Mouse (Mus musculus) embryonic facial prominence, embryonic 13.5 days (tissue): ENCODE measurements at regions not wholly inside any gene's neighbourhood (a gene's known extent, or its start where the extent isn't known, plus 50 kb on each side); places are given as distances from the start of the nearest gene placed in this dataset.
A peak's percentile ranks its signal among the peaks of the same experiment; 100 is the strongest.

Experiments used
- ATAC-seq: fragments of 200-750 bp; cut with Nextera tagmentation; 2 replicates; pipeline ENCODE4 v1.8.0; 2017; ENCODE audit warnings: low read depth; ENCODE audit not compliant: insufficient number of reproducible peaks, insufficient read depth, low FRiP score, low TSS enrichment
- H3K27ac ChIP-seq: fragments of 300-500 bp; sonication (generic); 2 replicates; pipeline ENCODE4 v1.5.1; 2015; ENCODE audit warnings: moderate library complexity, mild to moderate bottlenecking, inconsistent platforms
- H3K27me3 ChIP-seq: fragments of 300-500 bp; sonication (generic); 2 replicates; pipeline ENCODE4 v1.6.1; 2015; ENCODE audit warnings: mild to moderate bottlenecking, inconsistent platforms
- H3K36me3 ChIP-seq: fragments of 300-500 bp; sonication (generic); 2 replicates; pipeline ENCODE4 v1.6.1; 2015; ENCODE audit warnings: mild to moderate bottlenecking, inconsistent platforms
- H3K4me1 ChIP-seq: fragments of 300-500 bp; sonication (generic); 2 replicates; pipeline ENCODE4 v1.6.1; 2015; ENCODE audit warnings: inconsistent platforms
- H3K4me2 ChIP-seq: fragments of 300-500 bp; sonication (generic); 2 replicates; pipeline ENCODE4 v1.6.1; 2015; ENCODE audit warnings: moderate library complexity, mild to moderate bottlenecking, inconsistent platforms
- H3K4me3 ChIP-seq: fragments of 300-500 bp; sonication (generic); 2 replicates; pipeline ENCODE4 v1.5.1; 2015; ENCODE audit warnings: mild to moderate bottlenecking, inconsistent platforms
- H3K9ac ChIP-seq: fragments of 300-500 bp; sonication (generic); 2 replicates; pipeline ENCODE4 v1.6.1; 2015; ENCODE audit warnings: mild to moderate bottlenecking, inconsistent platforms
- H3K9me3 ChIP-seq: fragments of 300-500 bp; sonication (generic); 2 replicates; pipeline ENCODE4 v1.6.1; 2016; ENCODE audit warnings: inconsistent platforms
- WGBS: fragments of 180-500 bp; shearing (Covaris S2); methylation state at CpG from one replicate; pipeline ENCODE4 v1.1.7; 2015; ENCODE audit warnings: mixed read lengths; 5-methylcytosine and 5-hydroxymethylcytosine counted together

DNA sequence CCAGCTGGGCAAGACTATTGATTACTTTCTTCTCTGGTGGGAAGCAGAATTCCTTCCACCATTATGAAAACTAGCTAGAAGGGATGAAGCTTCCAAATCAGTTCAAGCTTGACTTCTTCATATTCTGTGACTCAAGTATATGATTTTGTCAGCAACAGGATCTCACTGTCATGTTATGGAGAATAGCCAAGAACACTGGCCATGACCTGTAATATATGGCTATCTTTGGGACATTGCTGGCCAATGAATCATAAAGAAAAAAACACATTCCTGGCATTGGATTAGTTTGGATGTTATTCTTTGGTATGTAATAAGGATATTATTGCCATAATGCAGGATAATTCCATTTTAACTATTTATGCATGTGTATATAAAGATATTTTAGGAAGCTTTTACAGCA is 351.8 kb upstream of the Pbx1 start:
- Histone ChIP-seq H3K4me2 (no peak overlapping the region), H3K9me3 (no peaks in the 10 kb centered on the region), H3K36me3 (no peaks in the 10 kb centered on the region), H3K27ac (no peak overlapping the region), H3K27me3 (no peaks in the 10 kb centered on the region), H3K9ac (no peak overlapping the region), H3K4me3 (no peak overlapping the region), H3K4me1 (peaks cover 6% of the 10 kb centered on the region)
- no peak for ATAC-seq

DNA sequence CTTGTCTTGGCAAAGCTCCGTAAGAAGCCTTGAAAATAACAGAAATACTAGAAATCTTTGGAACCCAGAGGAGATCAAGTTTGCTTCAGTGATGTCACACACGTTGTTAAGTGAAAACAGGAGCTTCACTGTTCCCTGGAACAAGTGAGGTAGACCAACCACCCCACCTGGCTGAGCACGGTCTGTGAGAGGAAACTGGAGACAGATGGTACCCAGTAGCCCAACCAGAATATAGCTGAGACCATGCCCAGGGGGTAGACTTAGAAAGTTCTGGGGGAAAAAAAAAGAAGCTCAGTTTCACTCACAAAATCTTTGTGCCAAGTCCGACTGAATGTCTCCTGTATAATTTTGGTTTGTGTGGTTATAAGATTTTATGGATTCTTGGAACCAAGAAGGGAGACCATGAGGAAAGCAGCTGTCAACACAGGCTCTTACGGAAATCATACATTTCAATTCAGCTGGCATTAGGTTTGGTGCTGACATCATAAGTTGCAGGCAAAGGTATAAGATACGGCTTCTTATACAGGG is 332.4 kb upstream of the Pbx1 start:
- Histone ChIP-seq H3K9ac (no peak overlapping the region), H3K27ac (no peak overlapping the region), H3K9me3 (no peaks in the 10 kb centered on the region), H3K36me3 (no peaks in the 10 kb centered on the region), H3K27me3 (no peaks in the 10 kb centered on the region), H3K4me2 (no peak overlapping the region), H3K4me3 (no peak overlapping the region), H3K4me1 (peaks cover 4% of the 10 kb centered on the region)
- 31% methylated on average over 6 of the region's 6 CpGs for WGBS
- ATAC-seq = peak; percentile 62; the same call in 1 of the 2 replicates

DNA sequence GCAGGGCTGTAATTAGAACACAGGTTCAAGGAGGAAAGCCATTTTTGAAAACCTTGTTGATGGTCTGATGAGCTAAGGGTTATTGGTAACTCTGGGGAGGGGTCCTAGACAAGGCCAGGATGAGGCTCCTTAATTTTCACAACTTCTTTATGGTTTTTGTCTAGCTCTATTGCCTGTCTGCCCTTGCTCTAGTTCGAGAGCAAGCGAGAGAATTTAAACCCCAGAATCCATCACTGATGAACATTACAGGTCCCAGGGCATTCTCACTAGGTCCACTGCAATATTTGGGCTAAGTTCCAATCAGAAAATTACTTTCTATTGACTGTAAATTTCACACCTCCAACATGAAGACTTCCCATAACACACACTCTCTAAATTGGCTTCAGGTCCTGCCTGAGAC is 329.0 kb upstream of the Pbx1 start:
- H3K4me2 ChIP-seq = no peak overlapping the region
- H3K4me1 ChIP-seq = peaks cover 4% of the 10 kb centered on the region
- no peak overlapping the region for H3K27ac ChIP-seq
- no peak overlapping the region for H3K9ac ChIP-seq
- no peaks in the 10 kb centered on the region for H3K9me3 ChIP-seq
- no peaks in the 10 kb centered on the region for H3K36me3 ChIP-seq
- ATAC-seq = no peak
- no peaks in the 10 kb centered on the region for H3K27me3 ChIP-seq
- WGBS = 95% methylated on average over 2 of the region's 2 CpGs
- H3K4me3 ChIP-seq = no peak overlapping the region

DNA sequence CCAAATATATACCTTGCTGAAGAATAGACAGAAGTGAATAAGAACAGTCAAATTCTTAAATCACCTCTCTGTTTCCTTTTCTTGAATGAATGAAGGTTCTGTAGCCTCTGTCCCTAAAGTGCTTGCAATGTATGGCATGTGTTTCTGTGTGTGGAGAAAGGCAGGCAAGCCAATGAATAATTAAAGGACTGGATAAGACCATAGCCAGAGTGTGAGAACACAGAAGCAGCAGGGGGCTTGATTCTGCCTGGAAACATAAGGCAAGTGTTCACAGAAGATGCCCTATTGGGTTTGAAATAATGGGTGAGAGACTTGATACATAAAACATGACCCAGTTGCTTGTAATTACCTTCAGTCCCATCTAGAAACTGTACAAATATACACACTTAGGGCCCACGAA is 328.2 kb upstream of the Pbx1 start:
- no peak overlapping the region for H3K4me3 ChIP-seq
- no peak overlapping the region for H3K27ac ChIP-seq
- 70% methylated on average over 1 of the region's 1 CpGs for WGBS
- no peak for ATAC-seq
- no peaks in the 10 kb centered on the region for H3K36me3 ChIP-seq
- no peaks in the 10 kb centered on the region for H3K9me3 ChIP-seq
- H3K9ac ChIP-seq = no peak overlapping the region
- no peak overlapping the region for H3K4me2 ChIP-seq
- H3K27me3 ChIP-seq = no peaks in the 10 kb centered on the region
- H3K4me1 ChIP-seq = peaks cover 4% of the 10 kb centered on the region

DNA sequence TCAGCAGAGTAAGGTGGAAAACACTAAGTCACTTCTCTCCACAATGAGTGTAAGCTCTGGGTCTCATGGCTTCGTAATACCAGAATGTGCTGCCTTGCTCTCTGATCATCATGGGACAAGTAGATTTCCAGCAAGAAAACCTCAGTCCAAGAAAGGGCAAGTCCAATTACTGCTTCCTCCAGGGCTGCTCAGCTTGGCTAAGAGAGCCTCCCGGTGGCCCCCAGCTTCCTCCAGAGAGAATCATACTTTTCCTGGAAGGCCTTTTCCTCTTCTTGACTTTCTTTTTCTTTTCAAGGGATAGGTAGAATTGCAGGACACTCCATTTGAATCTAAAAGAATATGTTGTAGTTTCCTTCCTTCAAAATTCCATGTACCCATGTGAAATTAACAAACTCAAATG is 326.8 kb upstream of the Pbx1 start:
- H3K9ac ChIP-seq = no peak overlapping the region
- no peak for ATAC-seq
- peaks cover 6% of the 10 kb centered on the region for H3K4me1 ChIP-seq
- H3K27ac ChIP-seq = no peak overlapping the region
- H3K27me3 ChIP-seq = no peaks in the 10 kb centered on the region
- H3K9me3 ChIP-seq = no peaks in the 10 kb centered on the region
- H3K4me2 ChIP-seq = no peak overlapping the region
- H3K36me3 ChIP-seq = no peaks in the 10 kb centered on the region
- H3K4me3 ChIP-seq = no peak overlapping the region
- 54% methylated on average over 2 of the region's 2 CpGs for WGBS

DNA sequence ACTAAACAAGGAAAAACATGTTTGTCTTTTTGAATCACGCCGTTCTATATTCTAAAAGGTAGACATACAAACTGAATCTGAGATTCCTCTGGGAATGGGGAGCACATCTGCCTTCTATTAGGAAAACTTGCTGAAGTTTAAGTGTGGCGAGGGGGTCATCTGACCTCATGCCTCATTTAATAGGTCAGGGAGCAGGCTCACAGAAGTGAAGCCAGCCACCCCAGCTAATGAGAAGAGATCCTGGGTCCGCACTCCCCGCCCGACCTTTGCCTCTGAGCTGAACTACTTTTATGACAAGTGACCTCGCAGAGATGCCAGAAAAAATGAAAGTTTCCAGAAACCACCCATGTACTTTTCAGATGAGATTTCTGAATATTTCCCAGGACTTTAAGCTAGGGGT is 322.1 kb upstream of the Pbx1 start:
- 0 out of 2 replicates have a peak overlapping the region, but pooled peaks have one; percentile 16 for H3K4me2 ChIP-seq
- WGBS = 26% methylated on average over 7 of the region's 7 CpGs
- no peaks in the 10 kb centered on the region for H3K36me3 ChIP-seq
- H3K9me3 ChIP-seq = no peaks in the 10 kb centered on the region
- H3K4me1 ChIP-seq = peaks cover 6% of the 10 kb centered on the region
- H3K27me3 ChIP-seq = no peaks in the 10 kb centered on the region
- no peak for ATAC-seq
- no peak overlapping the region for H3K27ac ChIP-seq
- H3K9ac ChIP-seq = no peak overlapping the region
- no peak overlapping the region for H3K4me3 ChIP-seq

DNA sequence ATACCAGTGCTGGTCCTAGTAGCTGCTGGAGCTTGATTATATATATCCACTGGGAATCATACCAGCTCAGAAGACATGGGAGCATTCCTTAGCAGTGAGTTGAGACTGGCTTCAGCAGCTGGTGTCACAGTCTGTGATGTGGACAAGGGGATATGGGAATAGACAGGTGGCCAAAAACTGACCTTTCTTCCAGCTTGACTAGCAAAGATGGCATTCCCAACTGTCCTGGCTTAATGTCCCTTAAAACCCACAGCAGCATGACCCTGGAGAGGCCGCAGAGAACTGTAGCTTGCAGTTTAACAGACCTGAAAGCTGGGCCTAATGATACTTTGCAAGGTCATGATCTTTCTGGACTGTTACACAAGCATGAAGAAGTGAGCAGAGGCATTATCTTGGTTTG is 311.4 kb upstream of the Pbx1 start:
- H3K27ac ChIP-seq = no peak overlapping the region
- no peak overlapping the region for H3K4me3 ChIP-seq
- no peaks in the 10 kb centered on the region for H3K9me3 ChIP-seq
- H3K4me2 ChIP-seq = no peak overlapping the region
- no peak for ATAC-seq
- H3K27me3 ChIP-seq = no peaks in the 10 kb centered on the region
- H3K4me1 ChIP-seq = no peaks in the 10 kb centered on the region
- 70% methylated on average over 1 of the region's 1 CpGs for WGBS
- H3K9ac ChIP-seq = no peak overlapping the region
- H3K36me3 ChIP-seq = no peaks in the 10 kb centered on the region

DNA sequence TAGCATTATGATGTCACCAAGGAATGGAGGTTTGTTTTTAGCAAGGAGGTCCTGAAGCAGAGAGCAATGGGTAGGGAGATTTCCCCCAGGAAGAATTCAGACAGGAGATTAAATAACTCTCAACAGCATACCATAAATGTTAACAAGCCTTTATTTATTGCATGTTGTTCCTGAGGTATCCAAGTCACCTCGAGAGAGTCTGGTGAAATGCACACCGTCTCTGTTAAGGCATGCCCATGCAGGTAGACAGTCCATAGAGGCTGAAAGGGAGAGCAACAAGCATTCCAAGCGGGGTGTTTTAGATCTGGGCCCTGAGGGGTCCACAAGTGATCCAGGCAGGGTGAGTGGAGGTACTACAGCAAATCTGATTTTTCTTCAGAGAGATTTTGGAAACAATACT is 305.9 kb upstream of the Pbx1 start:
- 66% methylated on average over 3 of the region's 3 CpGs for WGBS
- Histone ChIP-seq H3K9me3 (no peaks in the 10 kb centered on the region), H3K4me3 (no peak overlapping the region), H3K4me1 (no peaks in the 10 kb centered on the region), H3K27ac (no peak overlapping the region; the same call in 1 of the 2 replicates), H3K4me2 (no peak overlapping the region), H3K27me3 (no peaks in the 10 kb centered on the region), H3K36me3 (no peaks in the 10 kb centered on the region), H3K9ac (no peak overlapping the region)
- no peak for ATAC-seq

DNA sequence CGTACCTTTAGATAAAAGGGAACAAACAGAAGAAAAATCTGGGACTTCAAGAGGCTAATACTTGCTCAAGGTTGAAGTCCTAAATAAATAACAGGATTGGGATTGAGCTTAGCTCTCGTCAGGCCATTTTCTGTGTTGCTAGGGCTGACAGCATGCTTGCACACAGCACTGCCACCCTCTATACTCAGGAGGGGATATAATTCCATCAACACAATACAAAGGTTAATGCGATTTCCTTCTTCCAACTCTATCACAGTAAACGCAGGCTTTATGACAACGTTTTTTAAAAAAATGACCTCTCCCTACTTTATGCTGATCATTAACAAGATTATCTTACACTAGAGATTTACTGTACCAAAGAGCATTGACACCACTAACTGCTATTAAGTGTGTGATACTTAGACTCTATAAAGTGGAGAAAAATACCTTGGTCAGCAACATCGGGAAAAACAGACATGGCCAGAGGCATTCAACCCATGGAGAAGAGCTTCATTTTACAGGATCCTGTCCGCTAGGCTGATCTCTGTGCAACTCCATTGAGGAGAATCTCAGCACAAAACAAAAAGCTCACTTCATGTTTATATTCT is 305.3 kb upstream of the Pbx1 start:
- Histone ChIP-seq H3K27ac (no peak overlapping the region), H3K9ac (no peak overlapping the region), H3K4me1 (no peaks in the 10 kb centered on the region), H3K36me3 (no peaks in the 10 kb centered on the region), H3K4me2 (no peak overlapping the region), H3K4me3 (no peak overlapping the region), H3K9me3 (no peaks in the 10 kb centered on the region), H3K27me3 (no peaks in the 10 kb centered on the region)
- ATAC-seq = no peak
- WGBS = 66% methylated on average over 7 of the region's 7 CpGs

DNA sequence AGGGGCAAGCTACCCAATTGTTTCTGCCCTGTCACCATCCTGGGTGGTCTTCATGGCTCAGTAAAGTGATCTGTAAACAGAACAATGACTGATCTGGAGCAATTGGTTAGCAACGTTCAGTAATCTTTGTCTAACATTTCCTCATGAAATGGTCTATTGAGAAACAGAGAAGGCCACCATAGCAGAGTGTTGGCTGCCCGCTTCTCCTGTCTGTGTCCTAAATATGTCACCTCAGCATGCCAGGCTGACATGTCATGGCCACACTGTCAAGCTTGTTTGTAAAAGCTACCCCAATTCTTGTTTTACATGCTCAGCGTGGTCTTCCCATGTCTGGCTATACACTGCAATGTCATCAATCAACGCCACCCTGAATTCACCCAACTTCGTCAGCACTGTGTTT is 301.0 kb upstream of the Pbx1 start:
- no peak overlapping the region for H3K27ac ChIP-seq
- H3K4me3 ChIP-seq = no peak overlapping the region
- H3K9ac ChIP-seq = no peak overlapping the region
- WGBS = 62% methylated on average over 5 of the region's 5 CpGs
- no peak for ATAC-seq
- H3K27me3 ChIP-seq = no peaks in the 10 kb centered on the region
- no peaks in the 10 kb centered on the region for H3K4me1 ChIP-seq
- H3K36me3 ChIP-seq = no peaks in the 10 kb centered on the region
- no peak overlapping the region for H3K4me2 ChIP-seq
- H3K9me3 ChIP-seq = no peaks in the 10 kb centered on the region

DNA sequence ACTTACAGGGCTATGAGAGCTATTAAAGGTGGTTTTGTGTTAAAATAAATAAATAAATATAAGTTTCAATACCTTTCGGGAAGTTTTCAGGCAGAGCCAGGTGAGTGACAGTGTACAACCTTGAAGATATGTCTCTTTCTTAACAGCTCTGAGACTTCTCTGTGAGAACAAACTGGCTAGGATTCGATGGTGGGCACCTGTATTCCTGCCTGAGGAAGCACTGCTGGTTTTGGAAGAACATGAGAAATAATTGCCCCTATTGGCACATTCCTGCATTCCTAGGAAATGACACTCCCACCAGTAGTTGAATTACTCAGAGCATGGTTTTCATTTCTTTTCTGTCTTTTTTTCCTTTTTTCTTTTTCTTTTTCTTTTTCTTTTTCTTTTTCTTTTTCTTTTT is 277.8 kb upstream of the Pbx1 start:
- Histone ChIP-seq H3K4me3 (no peak overlapping the region), H3K4me1 (peaks cover 17% of the 10 kb centered on the region), H3K9me3 (no peaks in the 10 kb centered on the region), H3K27ac (no peak overlapping the region), H3K9ac (no peak overlapping the region), H3K4me2 (peak overlapping the region; percentile 39; the same call in 1 of the 2 replicates), H3K27me3 (no peaks in the 10 kb centered on the region), H3K36me3 (no peaks in the 10 kb centered on the region)
- 67% methylated on average over 2 of the region's 2 CpGs for WGBS
- no peak for ATAC-seq

DNA sequence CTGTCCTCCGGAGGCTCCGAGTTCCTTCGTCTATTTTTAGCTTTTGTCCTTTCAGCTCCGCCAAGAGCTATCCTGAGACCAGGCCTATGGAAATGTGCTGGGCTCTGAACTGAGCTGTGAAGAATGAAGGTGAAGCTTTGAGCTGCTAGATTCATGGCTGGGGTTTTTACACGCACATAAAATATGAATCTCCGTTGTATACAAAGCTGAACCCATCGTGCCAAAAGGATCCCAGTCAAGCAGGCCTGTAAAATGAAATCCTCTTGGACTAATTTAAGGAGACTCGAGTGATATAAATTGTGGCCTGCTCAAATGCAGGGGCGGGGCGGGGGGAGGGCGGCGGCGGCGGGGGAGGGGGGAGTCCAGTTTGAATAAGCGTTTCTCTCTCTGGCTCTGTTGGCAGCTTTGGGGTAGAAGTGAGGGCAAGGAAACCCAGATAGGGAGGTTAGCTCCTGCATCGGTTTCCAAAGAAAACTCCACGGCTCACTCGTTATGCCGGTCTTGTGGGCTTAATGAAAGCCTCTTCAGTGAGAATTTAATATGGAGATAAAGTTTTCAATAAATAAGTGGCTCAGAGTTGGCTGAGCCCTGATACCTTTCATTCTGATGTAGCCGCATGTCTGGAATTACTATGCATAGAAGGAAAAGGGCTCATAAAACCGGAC is 277.1 kb upstream of the Pbx1 start:
- Histone ChIP-seq H3K4me2 (peak overlapping the region; percentile 39), H3K4me3 (no peak overlapping the region), H3K9ac (peak overlapping the region; percentile 32; the same call in 1 of the 2 replicates), H3K36me3 (no peaks in the 10 kb centered on the region), H3K9me3 (no peaks in the 10 kb centered on the region), H3K27ac (0 out of 2 replicates have a peak overlapping the region, but pooled peaks have one; percentile 18), H3K4me1 (peaks cover 17% of the 10 kb centered on the region), H3K27me3 (no peaks in the 10 kb centered on the region)
- 18% methylated on average over 21 of the region's 21 CpGs for WGBS
- no peak for ATAC-seq
